Mouse (Mus musculus) limb, embryonic 13.5 days (tissue): ENCODE data around the gene Pdss1. TPM values are rescaled to one million over a fixed set of nuclear protein-coding genes. Genes with fewer than 3 reads are reported as not detected.

Source experiments
- ATAC-seq: fragments of 200-750 bp; cut with Nextera tagmentation; 2 replicates; pipeline ENCODE4 v1.8.0; 2017; ENCODE audit warnings: low read depth, moderate number of reproducible peaks, moderate TSS enrichment; ENCODE audit not compliant: low FRiP score
- H3K27ac ChIP-seq: fragments of 300-500 bp; sonication (generic); 2 replicates; pipeline ENCODE4 v1.5.1; 2015; ENCODE audit warnings: inconsistent platforms, mild to moderate bottlenecking, moderate library complexity
- H3K27me3 ChIP-seq: fragments of 300-500 bp; sonication (generic); 2 replicates; pipeline ENCODE4 v1.6.1; 2015; ENCODE audit warnings: mild to moderate bottlenecking, inconsistent platforms
- H3K36me3 ChIP-seq: fragments of 300-500 bp; sonication (generic); 2 replicates; pipeline ENCODE4 v1.6.1; 2015; ENCODE audit warnings: inconsistent platforms, mild to moderate bottlenecking, moderate library complexity
- H3K4me1 ChIP-seq: fragments of 300-500 bp; sonication (generic); 2 replicates; pipeline ENCODE4 v1.6.1; 2015; ENCODE audit warnings: inconsistent platforms
- H3K4me2 ChIP-seq: fragments of 300-500 bp; sonication (generic); replicated peaks from 2 replicates; pipeline ENCODE4 v1.6.1; 2015; ENCODE audit warnings: inconsistent platforms, mild to moderate bottlenecking, moderate library complexity
- H3K4me3 ChIP-seq: fragments of 300-500 bp; sonication (generic); 2 replicates; pipeline ENCODE4 v1.5.1; 2015; ENCODE audit warnings: moderate library complexity, mild to moderate bottlenecking, inconsistent platforms
- H3K9ac ChIP-seq: fragments of 300-500 bp; sonication (generic); 2 replicates; pipeline ENCODE4 v1.6.1; 2015; ENCODE audit warnings: mild to moderate bottlenecking, inconsistent platforms
- H3K9me3 ChIP-seq: fragments of 300-500 bp; sonication (generic); 2 replicates; pipeline ENCODE4 v1.6.1; 2016; ENCODE audit warnings: inconsistent platforms
- whole genome bisulfite sequencing: fragments of 180-500 bp; shearing (Covaris S2); methylation state at CpG from one replicate; pipeline ENCODE4 v1.1.7; 2015; 5-methylcytosine and 5-hydroxymethylcytosine counted together
- polyA plus RNA-seq: library from polyadenylated mRNA; unstranded; fragments of >200 nt; fragmentation: Nextera tagmentation; extraction: Ambion mirVana; gene quantifications from 2 replicates; pipeline ENCODE4 v1.2.1, GENCODE M21; 2015

Pdss1 gene
- polyA plus RNA-seq, 1 experiment from 2014 or later = 17.7 TPM

DNA sequence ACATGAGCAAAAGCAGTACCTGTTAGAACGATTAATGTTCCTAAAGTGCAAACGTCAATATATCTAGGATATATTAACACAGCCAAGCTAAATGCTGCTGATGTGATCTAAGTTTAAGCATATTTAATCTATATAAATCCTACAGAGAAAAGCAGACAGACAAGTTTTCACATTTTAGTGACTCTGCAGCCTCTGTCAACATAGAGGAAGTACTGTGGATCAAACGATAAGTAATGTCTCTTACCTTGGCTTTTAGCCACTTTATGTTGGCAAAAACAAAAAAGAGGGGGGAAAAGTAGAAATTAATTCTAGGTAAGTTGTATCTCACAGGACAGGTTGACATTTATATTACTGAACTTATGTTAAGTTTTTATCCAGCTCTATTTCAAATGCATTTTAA lies 67.6 kb downstream of the Pdss1 start:
- Histone ChIP-seq H3K36me3 (peaks cover 3% of the 10 kb centered on the region), H3K9me3 (no peaks in the 10 kb centered on the region), H3K9ac (no peak overlapping the region), H3K4me3 (no peak overlapping the region), H3K4me2 (no peak overlapping the region), H3K27me3 (no peaks in the 10 kb centered on the region), H3K27ac (no peak overlapping the region), H3K4me1 (no peaks in the 10 kb centered on the region)
- WGBS = 81% methylated on average over 3 of the region's 3 CpGs
- ATAC-seq = no peak

DNA sequence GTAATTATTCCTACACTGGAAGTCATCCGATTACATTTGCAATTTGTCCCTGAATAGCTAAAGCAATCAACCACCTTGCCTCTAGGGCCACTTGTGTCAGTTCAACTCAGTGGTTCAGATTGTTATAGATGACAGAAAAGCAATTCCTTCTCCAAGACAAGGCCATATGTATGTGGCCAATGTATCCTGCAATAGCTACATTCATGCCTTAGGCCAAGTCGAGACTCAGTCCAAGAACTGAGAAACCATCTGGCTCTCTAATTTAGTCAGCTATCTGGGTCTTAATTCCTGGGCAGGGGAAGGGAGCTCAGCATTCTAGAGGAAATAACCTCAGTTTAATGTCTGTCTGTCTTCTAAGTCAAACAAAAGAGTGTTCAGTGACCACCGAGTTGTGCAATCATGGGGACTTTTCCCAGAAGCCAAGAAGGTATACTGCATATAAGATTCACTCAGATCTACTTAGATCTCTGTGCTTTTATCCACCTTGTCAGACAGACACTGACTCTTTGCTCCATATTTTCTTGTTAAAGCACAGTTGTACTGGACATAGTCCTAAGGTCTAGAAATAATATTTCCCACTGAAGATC lies 82.2 kb downstream of the Pdss1 start:
- H3K36me3 ChIP-seq = no peaks in the 10 kb centered on the region
- H3K4me3 ChIP-seq = no peak overlapping the region
- no peaks in the 10 kb centered on the region for H3K27me3 ChIP-seq
- no peaks in the 10 kb centered on the region for H3K9me3 ChIP-seq
- no peak overlapping the region for H3K9ac ChIP-seq
- 74% methylated on average over 3 of the region's 3 CpGs for WGBS
- no peak for ATAC-seq
- no peak overlapping the region for H3K27ac ChIP-seq
- H3K4me2 ChIP-seq = no peak overlapping the region
- H3K4me1 ChIP-seq = 0 out of 2 replicates have a peak, but pooled peaks cover 2% of the 10 kb centered on the region

DNA sequence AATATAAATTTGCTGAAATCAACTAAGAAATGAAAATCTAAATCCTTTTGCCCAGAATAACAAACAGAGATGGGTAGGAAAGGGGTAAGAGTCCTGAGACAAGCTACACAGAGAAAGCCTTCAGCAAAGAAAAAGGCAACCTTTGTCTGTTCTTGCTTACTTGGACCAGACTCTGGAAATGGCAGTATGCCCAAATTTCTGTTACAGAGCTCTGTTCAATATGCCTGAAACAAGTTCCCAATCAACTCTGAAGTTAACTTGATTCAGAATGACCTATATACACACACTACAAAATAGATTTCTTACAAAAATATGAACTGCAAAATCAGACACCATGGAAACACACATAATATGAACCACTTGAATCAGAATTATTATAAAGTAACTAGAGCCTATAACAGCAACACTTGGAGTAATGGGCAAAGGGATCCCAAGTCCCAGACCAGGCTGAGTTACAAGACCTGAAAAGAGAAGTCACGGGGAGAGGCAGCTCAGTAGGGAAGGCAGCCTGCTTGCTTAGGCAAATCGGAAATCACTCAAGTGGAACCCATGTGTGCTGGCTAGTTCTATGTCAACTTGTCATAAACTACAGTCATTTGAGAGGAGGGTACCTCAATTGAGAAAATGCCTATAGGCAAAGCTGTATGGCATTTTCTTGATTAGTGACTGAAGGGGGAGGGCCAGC lies 90.8 kb downstream of the Pdss1 start:
- ATAC-seq = no peak
- H3K9ac ChIP-seq = no peak overlapping the region
- H3K4me3 ChIP-seq = no peak overlapping the region
- no peaks in the 10 kb centered on the region for H3K27me3 ChIP-seq
- H3K4me2 ChIP-seq = peak overlapping the region; percentile 35; the same call in 1 of the 2 replicates
- WGBS = 50% methylated on average over 2 of the region's 2 CpGs
- H3K36me3 ChIP-seq = no peaks in the 10 kb centered on the region
- H3K4me1 ChIP-seq = peaks cover 11% of the 10 kb centered on the region
- no peaks in the 10 kb centered on the region for H3K9me3 ChIP-seq
- peak overlapping the region; percentile 70 for H3K27ac ChIP-seq

Other genes starting within 250 kb of the Pdss1 start
- gene Apbb1ip, start 121.4 kb upstream of the Pdss1 start, polyA plus RNA-seq = 1.8 and 2.2 TPM in 2 replicates
- gene Abi1, start 144.7 kb downstream of the Pdss1 start, polyA plus RNA-seq = 45.3 and 45.5 TPM in 2 replicates
- 38.1 and 39.5 TPM in 2 replicates for gene Acbd5, start 172.6 kb downstream of the Pdss1 start, polyA plus RNA-seq